Mouse (Mus musculus) cerebellum, postnatal 10 days (tissue): ENCODE data around the gene Desi1.

Experiments used
- DNase-seq, 2 experiments: peaks; one replicate each; pipeline ENCODE4 v3.0.0; 2021; ENCODE audit warnings: mixed read lengths in 2 of 2

Gene Desi1

GRCm38 (mm10) chr15:81964980-81965545 lies 68.6 kb downstream of the Desi1 start:
- DNase-seq: no peak

- no peak for DNase-seq
Measured at GRCm38 (mm10) chr15:81964262-81964661, 69.4 kb downstream of the Desi1 start.

DNA sequence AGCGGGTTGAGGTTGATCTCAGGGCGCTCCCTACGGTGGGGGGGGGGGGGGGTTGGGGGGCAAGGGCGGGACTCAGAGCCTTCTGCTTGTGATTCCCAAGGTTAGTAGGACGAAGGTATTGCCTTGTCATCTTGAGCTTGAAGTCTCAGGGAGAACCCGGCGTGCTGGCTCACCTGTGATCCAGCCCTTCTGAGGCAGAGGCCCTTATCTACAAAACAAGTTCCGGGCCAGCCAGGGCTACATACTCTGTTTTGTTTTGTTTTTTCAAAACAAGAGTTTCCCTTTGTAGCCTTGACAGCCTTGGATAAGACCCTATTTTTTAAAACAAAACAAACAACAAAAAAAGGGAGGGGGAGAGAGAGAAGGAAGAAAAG lies 72.6 kb downstream of the Desi1 start:
- no peak for DNase-seq

GRCm38 (mm10) chr15:81960171-81961077 lies 73.2 kb downstream of the Desi1 start, which contains the start of gene Pmm1:
TSS of gene Pmm1 (minus strand) at chr15:81960930.
- peak; percentile 100 for DNase-seq

DNA sequence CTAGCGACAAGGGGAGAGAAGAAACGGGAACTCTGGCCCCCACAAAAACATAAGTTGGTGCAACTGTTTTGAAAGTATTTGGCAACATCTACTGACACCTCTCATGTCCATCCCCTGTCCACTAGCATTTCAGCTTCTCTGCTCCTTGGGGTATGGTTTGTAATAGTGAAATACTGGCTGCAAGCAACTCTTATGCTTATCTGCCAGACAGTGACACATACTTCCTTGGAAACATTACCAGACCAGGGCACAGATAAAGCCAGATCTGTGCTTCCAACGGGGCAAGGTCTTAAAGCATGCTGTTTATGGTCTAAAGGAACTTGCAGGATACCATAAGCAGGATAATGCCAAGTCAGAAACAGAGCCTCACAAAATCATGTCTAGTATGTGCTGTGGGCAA lies 74.8 kb downstream of the Desi1 start:
- no peak for DNase-seq

DNA sequence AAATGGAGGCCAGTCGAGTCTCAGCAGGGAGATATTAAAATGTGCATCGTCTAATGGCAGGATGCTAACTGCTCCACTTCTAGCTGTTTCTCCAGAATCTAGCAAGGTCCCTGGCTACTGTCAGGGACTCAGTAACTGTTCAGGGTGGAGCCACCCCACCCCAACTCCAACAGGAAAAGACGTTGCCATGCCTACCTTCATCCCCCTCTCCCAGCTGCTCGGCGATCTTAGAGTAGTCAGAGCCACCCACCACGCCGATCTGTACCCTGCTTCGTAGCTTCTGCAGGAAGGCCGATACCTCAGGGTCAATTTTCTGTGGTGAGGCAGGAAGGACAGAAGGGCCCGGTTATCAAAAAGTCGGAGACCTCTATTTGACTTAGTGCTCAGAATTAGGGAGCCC lies 76.1 kb downstream of the Desi1 start:
- DNase-seq: no peak

GRCm38 (mm10) chr15:81956457-81956856 lies 77.2 kb downstream of the Desi1 start:
- DNase-seq: peak; percentile 71 to 81

GRCm38 (mm10) chr15:81955414-81955813 lies 78.2 kb downstream of the Desi1 start:
- DNase-seq: no peak

DNA sequence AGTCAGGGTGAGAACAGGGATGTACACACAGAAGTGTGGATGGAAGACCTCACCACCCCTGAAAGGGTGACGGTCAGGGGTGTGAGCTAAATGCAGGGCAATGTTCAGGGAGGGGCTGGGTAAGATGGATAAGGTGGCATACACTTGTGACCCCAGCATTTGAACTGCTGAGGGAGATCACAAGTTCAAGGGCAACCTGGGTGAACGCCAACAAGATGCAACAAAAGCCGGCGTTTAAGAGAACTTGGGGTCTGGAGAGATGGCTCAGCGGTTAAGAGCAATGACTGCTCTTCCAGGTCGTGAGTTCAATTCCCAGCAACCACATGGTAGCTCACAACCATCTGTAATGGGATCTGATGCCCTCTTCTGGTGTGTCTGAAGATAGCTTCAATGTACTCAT lies 78.9 kb downstream of the Desi1 start:
- DNase-seq: no peak

DNA sequence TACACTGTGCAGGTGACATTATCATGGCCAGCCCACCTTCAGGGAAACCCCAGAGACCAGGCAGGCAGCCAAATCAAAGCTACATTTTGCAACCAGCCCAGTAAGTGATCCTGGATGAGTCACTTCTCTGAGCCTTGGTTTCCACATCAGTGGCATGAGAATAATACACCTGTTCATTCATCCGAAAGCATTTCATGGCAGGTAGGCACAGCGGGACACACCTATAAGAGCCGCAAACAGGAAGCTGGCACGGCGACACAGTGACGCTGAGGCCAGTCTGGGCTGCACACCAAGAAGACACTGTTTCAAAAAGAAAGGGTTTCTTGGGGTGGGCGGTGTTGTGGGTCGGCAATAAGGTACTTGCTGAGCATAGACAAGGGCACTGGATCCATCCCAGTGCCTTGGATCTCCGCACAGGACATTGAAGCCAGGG lies 79.5 kb downstream of the Desi1 start:
- DNase-seq: peak; percentile 66 to 75

DNA sequence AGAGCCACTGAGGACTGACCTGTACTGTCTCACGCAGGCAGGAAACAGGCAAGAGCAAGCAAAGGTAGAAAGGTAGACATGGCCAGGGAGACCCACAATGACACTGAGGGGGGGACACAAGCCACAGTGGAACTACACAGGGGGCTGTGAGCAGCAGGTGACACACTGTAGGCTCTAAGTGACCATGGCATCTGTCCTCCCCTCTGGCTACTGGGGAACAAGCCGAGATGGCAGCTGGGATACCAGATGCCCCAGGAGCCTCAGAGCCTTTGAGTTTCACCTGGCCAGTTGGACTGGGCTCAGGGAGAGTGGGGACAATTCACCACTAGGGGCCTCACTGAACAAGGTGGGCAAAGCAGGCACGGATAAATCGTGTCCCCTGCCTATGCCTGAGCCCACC lies 81.4 kb downstream of the Desi1 start:
- no peak for DNase-seq

DNA sequence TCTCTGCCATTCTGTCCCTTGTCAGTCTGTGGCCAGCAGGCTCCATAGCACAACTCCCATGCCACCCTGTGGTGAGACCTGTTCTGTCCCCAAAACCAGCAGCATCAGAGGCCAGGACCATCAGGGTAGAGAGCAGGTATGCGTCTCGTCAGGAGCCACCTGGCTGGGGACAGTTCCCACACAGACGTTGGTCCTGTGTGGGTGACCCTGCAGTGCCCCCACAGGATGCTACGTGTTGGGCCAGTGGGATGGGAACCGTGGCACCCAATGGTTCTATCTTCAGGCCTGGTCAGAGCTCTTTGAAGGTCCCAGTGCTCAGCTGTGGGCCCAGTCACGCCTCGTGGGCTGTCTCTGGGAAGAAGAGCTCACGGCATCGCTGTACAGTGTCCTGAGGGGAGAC lies 82.5 kb downstream of the Desi1 start:
- DNase-seq: no peak

- DNase-seq: no peak
Measured at GRCm38 (mm10) chr15:81950716-81951115, 82.9 kb downstream of the Desi1 start.

DNA sequence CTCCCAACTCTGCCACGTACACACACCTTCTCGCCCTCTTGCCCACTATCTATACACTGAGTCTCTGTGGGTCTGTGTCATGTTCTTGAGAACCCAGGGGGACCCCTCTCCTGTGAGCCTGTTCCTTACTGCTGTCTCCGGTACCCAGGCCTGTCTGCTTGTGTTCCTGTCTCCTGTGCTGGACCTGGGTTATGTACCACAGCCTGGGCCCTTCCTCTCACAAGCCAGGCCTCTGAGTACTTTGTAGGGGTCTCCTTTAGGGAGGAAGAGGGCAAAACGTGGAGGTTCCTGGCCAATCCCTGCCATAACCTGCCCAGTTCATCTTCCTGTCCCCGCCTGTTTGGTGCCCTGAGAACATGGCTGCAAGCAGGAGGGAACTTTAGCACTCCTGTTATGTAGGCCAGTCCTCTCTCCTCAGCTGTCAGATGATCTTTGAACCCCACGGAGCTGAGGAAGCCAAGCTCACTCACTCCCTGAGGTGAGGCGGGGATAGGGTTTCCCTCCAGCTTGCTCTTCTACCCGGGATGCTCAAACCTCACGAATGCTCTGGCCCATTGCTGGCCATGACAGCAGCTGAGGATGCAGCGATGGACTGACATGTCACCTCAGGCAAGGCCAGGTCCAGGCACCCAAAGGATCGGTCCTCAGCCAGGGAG lies 84.1 kb downstream of the Desi1 start:
- no peak for DNase-seq

GRCm38 (mm10) chr15:81949076-81949475 lies 84.6 kb downstream of the Desi1 start:
- no peak for DNase-seq

DNA sequence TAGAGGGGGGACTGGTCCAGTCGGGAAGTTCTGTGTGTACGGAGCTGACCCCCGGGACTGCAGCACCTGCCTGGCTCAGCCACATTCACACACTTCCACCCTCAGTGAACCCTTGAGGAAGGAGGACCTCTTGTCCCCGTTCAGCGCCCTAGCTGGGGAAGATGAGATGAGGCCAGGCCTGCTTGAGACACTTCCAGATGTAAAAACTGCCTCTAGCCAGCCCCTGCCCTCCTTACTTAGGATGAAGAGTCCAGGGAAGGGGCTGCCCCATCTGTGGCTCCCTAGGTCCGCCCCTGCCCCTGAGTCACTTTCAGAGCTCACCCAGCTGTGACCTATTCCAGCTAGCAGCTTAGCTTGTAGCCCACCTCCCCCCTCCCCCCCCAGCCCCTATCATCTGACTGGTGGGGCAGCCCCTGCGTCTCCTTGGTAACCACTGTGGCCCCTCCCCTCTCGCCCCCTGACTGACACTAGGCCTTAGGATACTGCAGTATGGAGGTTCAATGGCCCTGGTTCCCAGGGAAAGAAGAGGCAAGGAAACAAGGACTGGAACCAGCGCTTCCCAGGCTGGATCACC lies 90.4 kb downstream of the Desi1 start:
- no peak for DNase-seq
